ENCODE assay signal across 27 mouse cellular contexts in genomic region chr5:140688434-140688833, GRCm38 (mm10). TPM values are rescaled to one million over a fixed set of nuclear protein-coding genes. Genes with fewer than 3 reads are reported as not detected.
A peak's percentile ranks its signal among the peaks of the same experiment; 100 is the strongest.
DNase-seq lines count a peak whose midpoint lies in the region; ATAC-seq and TF ChIP-seq lines count a peak whose summit lies in the region.
"Had no signal": no experiment of that assay in that cellular context is flagged by ENCODE, and none has a peak within 500 bp of the region (broad histone marks: within the 10 kb centered on the region; RNA-seq: fewer than 3 reads in every experiment).

No protein-coding gene starts in this region.

- no peaks in the 10 kb centered on the region for H3K9me3 ChIP-seq in kidney, postnatal 0 days (replicated peaks; ENCODE audit: low read length)
- no peaks in the 10 kb centered on the region for H3K9me3 ChIP-seq in kidney, embryonic 15.5 days (replicated peaks)
- H3K9me3 ChIP-seq in hindbrain, embryonic 11.5 days (ENCODE audit: control insufficient read depth, low read length): no peaks in the 10 kb centered on the region
- H3K9me3 ChIP-seq: embryonic facial prominence, embryonic 10.5 days; forebrain, embryonic 10.5 days; heart, embryonic 13.5 days; hindbrain, embryonic 12.5 days; limb, embryonic 13.5 days; liver, embryonic 12.5 days; neural tube, embryonic 13.5 days had no signal

- H3K27ac ChIP-seq in kidney, postnatal 0 days: no peak overlapping the region
- no peak overlapping the region for H3K27ac ChIP-seq in kidney, embryonic 15.5 days
- H3K27ac ChIP-seq in left cerebral cortex, adult 2 months: peak overlapping the region; percentile 7; the same call in 1 of the 2 replicates
- H3K27ac ChIP-seq in hindbrain, embryonic 11.5 days (ENCODE audit: low read depth, low read length): no peak overlapping the region
- H3K27ac ChIP-seq: embryonic facial prominence, embryonic 10.5 days; forebrain, embryonic 10.5 days; heart, embryonic 13.5 days; hindbrain, embryonic 12.5 days; limb, embryonic 13.5 days; liver, embryonic 12.5 days; neural tube, embryonic 13.5 days; stomach, postnatal 0 days had no signal

- H3K4me2 ChIP-seq in kidney, postnatal 0 days (ENCODE audit: low read length): no peak overlapping the region
- no peak overlapping the region for H3K4me2 ChIP-seq in kidney, embryonic 15.5 days
- no peak overlapping the region for H3K4me2 ChIP-seq in hindbrain, embryonic 11.5 days (replicated peaks; ENCODE audit: low read depth, low read length)
- H3K4me2 ChIP-seq: heart, embryonic 13.5 days; hindbrain, embryonic 12.5 days; limb, embryonic 13.5 days; liver, embryonic 12.5 days; neural tube, embryonic 13.5 days had no signal

- no peak for ATAC-seq in kidney, postnatal 0 days (replicated peaks; ENCODE audit: low FRiP score, low read depth)
- no peak for ATAC-seq in kidney, embryonic 15.5 days (replicated peaks; ENCODE audit: low FRiP score)
- no peak for ATAC-seq in hindbrain, embryonic 11.5 days (ENCODE audit: low FRiP score)
- ATAC-seq: forebrain, postnatal 0 days; intestine, postnatal 0 days; liver, embryonic 12.5 days; midbrain, embryonic 16.5 days had no signal

- intact Hi-C loops in left cerebral cortex, adult 2 months (cut with DNase I): loop anchor here (10.0 kb wide), 1 partner anchor 244 kb away; the partner anchor contains the start of gene Gm4869

- no peaks in the 10 kb centered on the region for H3K4me1 ChIP-seq in kidney, postnatal 0 days (replicated peaks; ENCODE audit: insufficient read depth, low read length)
- no peaks in the 10 kb centered on the region for H3K4me1 ChIP-seq in kidney, embryonic 15.5 days
- H3K4me1 ChIP-seq in hindbrain, embryonic 11.5 days (replicated peaks; ENCODE audit: control insufficient read depth, insufficient read depth, low read length): no peaks in the 10 kb centered on the region
- H3K4me1 ChIP-seq: heart, embryonic 13.5 days; hindbrain, embryonic 12.5 days; liver, embryonic 12.5 days; neural tube, embryonic 13.5 days had no signal

- no peak for TF ChIP-seq CTCF in kidney, postnatal 0 days (IDR thresholded peaks at IDR 0.05; ENCODE audit: low read depth)
- no peak for TF ChIP-seq CTCF in left cerebral cortex, adult 2 months (IDR thresholded peaks at IDR 0.05)

- peaks cover 49% of the 10 kb centered on the region; the same call in 1 of the 2 replicates for H3K36me3 ChIP-seq in kidney, postnatal 0 days (ENCODE audit: insufficient read depth, low read length)
- H3K36me3 ChIP-seq in kidney, embryonic 15.5 days: peaks cover 83% of the 10 kb centered on the region
- H3K36me3 ChIP-seq in hindbrain, embryonic 11.5 days (ENCODE audit: control insufficient read depth, insufficient read depth, low read length): 0 out of 2 replicates have a peak, but pooled peaks cover 3% of the 10 kb centered on the region

- no peak overlapping the region for H3K4me3 ChIP-seq in kidney, postnatal 0 days (replicated peaks; ENCODE audit: low read depth, low read length)
- no peak overlapping the region for H3K4me3 ChIP-seq in kidney, embryonic 15.5 days (replicated peaks)
- H3K4me3 ChIP-seq in left cerebral cortex, adult 2 months: no peak overlapping the region
- no peak overlapping the region for H3K4me3 ChIP-seq in hindbrain, embryonic 11.5 days (ENCODE audit: low read depth, low read length)
- H3K4me3 ChIP-seq: embryonic facial prominence, embryonic 10.5 days; forebrain, embryonic 10.5 days; heart, embryonic 13.5 days; hindbrain, embryonic 12.5 days; limb, embryonic 13.5 days; liver, embryonic 12.5 days; myocyte; neural tube, embryonic 13.5 days had no signal

- WGBS in kidney, postnatal 0 days: 53% methylated on average over 3 of the region's 3 CpGs
- 57% methylated on average over 3 of the region's 3 CpGs for WGBS in kidney, embryonic 15.5 days
- WGBS in hindbrain, embryonic 11.5 days: 86% methylated on average over 3 of the region's 3 CpGs

- no peaks in the 10 kb centered on the region for H3K27me3 ChIP-seq in kidney, postnatal 0 days (ENCODE audit: insufficient read depth, low read length)
- H3K27me3 ChIP-seq in kidney, embryonic 15.5 days: no peaks in the 10 kb centered on the region
- no peaks in the 10 kb centered on the region for H3K27me3 ChIP-seq in hindbrain, embryonic 11.5 days (ENCODE audit: control insufficient read depth, insufficient read depth, low read length)
- H3K27me3 ChIP-seq: heart, embryonic 13.5 days; hindbrain, embryonic 12.5 days; limb, embryonic 13.5 days; liver, embryonic 12.5 days; neural tube, embryonic 13.5 days had no signal

- no peak overlapping the region for H3K9ac ChIP-seq in kidney, postnatal 0 days (ENCODE audit: low read depth, low read length)
- no peak overlapping the region for H3K9ac ChIP-seq in kidney, embryonic 15.5 days
- H3K9ac ChIP-seq in hindbrain, embryonic 11.5 days (ENCODE audit: low read depth, low read length): no peak overlapping the region
- H3K9ac ChIP-seq: forebrain, postnatal 0 days; heart, embryonic 13.5 days; hindbrain, embryonic 12.5 days; limb, embryonic 13.5 days; liver, embryonic 12.5 days; neural tube, embryonic 13.5 days had no signal

- peak; percentile 19 for DNase-seq in kidney, postnatal 0 days (ENCODE audit: low spot score)
- peak in 1 of 2 experiments; percentile 37 for DNase-seq in left cerebral cortex, adult 2 months (ENCODE audit: extremely low spot score in 1 of 2, low spot score in 2 of 2)
- DNase-seq in left cerebral cortex, adult 11 months (ENCODE audit: low spot score): no peak
- peak; percentile 80 for DNase-seq in brain, adult 2 months (ENCODE audit: low read depth, low spot score)
- DNase-seq in lung, postnatal 10 days: peak; percentile 74
- DNase-seq in hindbrain, embryonic 11.5 days (ENCODE audit: low spot score): no peak
- DNase-seq in cerebellum, postnatal 14 days: no peak
- DNase-seq: adrenal gland, postnatal 25 days; cerebellum, adult 11 months; cerebellum, adult 9-11 months; forebrain, postnatal 0 days; gastrocnemius, postnatal 14 days; heart, adult 18-20 months; heart, postnatal 14 days; layer of hippocampus, adult 9-11 months had no signal

RNA-seq across cellular contexts. Expression of gene Iqce, which starts 13.7 kb away (rescaled TPM):
- 18.7 and 19.7 TPM in 2 replicates for polyA plus RNA-seq in kidney, postnatal 0 days (2015; fragmentation: Nextera tagmentation; extraction: Ambion mirVana)
- polyA plus RNA-seq in kidney, embryonic 15.5 days (2015; fragmentation: Nextera tagmentation; extraction: Ambion mirVana): 25.7 and 29.3 TPM in 2 replicates
- total RNA-seq in left cerebral cortex, adult 2 months (2021): 10 to 100 TPM; 56.2 to 65.9 TPM
- 15.1 and 16.8 TPM in 2 replicates for polyA plus RNA-seq in hindbrain, embryonic 11.5 days (2014; fragmentation: Nextera tagmentation; extraction: Ambion mirVana)

RNA-seq across cellular contexts. Expression of gene Brat1, which starts 16.4 kb away (rescaled TPM):
- polyA plus RNA-seq in kidney, postnatal 0 days (2015; fragmentation: Nextera tagmentation; extraction: Ambion mirVana): 16.7 and 18.3 TPM in 2 replicates
- polyA plus RNA-seq in kidney, embryonic 15.5 days (2015; fragmentation: Nextera tagmentation; extraction: Ambion mirVana): 21.5 and 25.0 TPM in 2 replicates
- 10 to 100 TPM; 19.8 to 21.3 TPM for total RNA-seq in left cerebral cortex, adult 2 months (2021)
- 8.8 and 9.6 TPM in 2 replicates for polyA plus RNA-seq in hindbrain, embryonic 11.5 days (2014; fragmentation: Nextera tagmentation; extraction: Ambion mirVana)

RNA-seq across cellular contexts. Expression of gene Amz1, which starts 35.5 kb away (rescaled TPM):
- polyA plus RNA-seq in kidney, postnatal 0 days (2015; fragmentation: Nextera tagmentation; extraction: Ambion mirVana): 1.8 and 2.0 TPM in 2 replicates
- polyA plus RNA-seq in kidney, embryonic 15.5 days (2015; fragmentation: Nextera tagmentation; extraction: Ambion mirVana): 2.1 TPM in 2 replicates
- total RNA-seq in left cerebral cortex, adult 2 months (2021): 10 to 100 TPM; 16.2 to 20.2 TPM
- polyA plus RNA-seq in hindbrain, embryonic 11.5 days (2014; fragmentation: Nextera tagmentation; extraction: Ambion mirVana): 0.32 and 1.5 TPM in 2 replicates

RNA-seq across cellular contexts. Expression of gene Ttyh3, which starts 39.6 kb away (rescaled TPM):
- polyA plus RNA-seq in kidney, postnatal 0 days (2015; fragmentation: Nextera tagmentation; extraction: Ambion mirVana): 21.7 and 25.3 TPM in 2 replicates
- polyA plus RNA-seq in kidney, embryonic 15.5 days (2015; fragmentation: Nextera tagmentation; extraction: Ambion mirVana): 32.3 and 39.9 TPM in 2 replicates
- 100 to 1,000 TPM; 244 to 247 TPM for total RNA-seq in left cerebral cortex, adult 2 months (2021)
- 52.9 and 53.1 TPM in 2 replicates for polyA plus RNA-seq in hindbrain, embryonic 11.5 days (2014; fragmentation: Nextera tagmentation; extraction: Ambion mirVana)

Comparison
In these comparisons a context has a peak if more than half of its experiments do, and no peak if none do; other contexts are left out.
1. DNase-seq: peak in kidney, postnatal 0 days (single experiment), brain, adult 2 months (single experiment) and lung, postnatal 10 days (single experiment); none in left cerebral cortex, adult 11 months (single experiment), hindbrain, embryonic 11.5 days (single experiment) and cerebellum, postnatal 14 days (0 of 2).